Mouse (Mus musculus): Measurements from ENCODE around the gene Cdc42se1.

GRCm38 (mm10) chr3:95264724-95265123 lies 36.2 kb downstream of the Cdc42se1 start:
- TF ChIP-seq MYOG (IDR thresholded peaks at IDR 0.05; ENCODE audit: control insufficient read depth, extremely low read depth, insufficient read length): no peak
- TF ChIP-seq USF1 (IDR thresholded peaks at IDR 0.05; ENCODE audit: low read depth): no peak
- no peak for TF ChIP-seq CTCF (IDR thresholded peaks at IDR 0.05; ENCODE audit: control insufficient read depth, insufficient read depth, insufficient read length)
- no peak for TF ChIP-seq CEBPB (IDR thresholded peaks at IDR 0.05; ENCODE audit: low read depth)
- no peak for TF ChIP-seq MAX (IDR thresholded peaks at IDR 0.05)

Measured in C2C12 (cell line).